Mouse (Mus musculus): ENCODE data around the gene Ube4b. TPM values are rescaled to one million over a fixed set of nuclear protein-coding genes. Genes with fewer than 3 reads are reported as not detected.

The Ube4b gene
- total and polyA plus RNA-seq, 2 experiments from 2014 or later, result 47.6 to 93.3 TPM

DNA sequence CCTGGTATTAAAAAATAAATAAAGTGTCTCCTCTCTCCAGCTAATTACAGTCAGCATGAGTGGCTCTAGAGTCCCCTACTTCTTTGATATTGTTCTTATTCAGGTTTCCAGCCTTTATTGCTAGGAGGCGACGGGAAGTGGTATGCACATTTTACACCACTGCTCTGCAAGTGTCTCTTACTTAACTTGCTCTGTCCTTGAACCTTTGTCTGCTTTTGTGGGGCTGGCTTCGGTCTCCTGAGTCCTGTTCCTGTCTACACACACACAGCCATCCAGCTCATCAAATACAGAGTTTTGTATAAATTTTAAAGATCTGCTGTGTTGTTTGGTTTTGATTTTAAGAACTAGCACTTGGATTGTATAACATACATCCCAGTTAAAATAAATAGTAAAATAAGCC, 124.4 kb downstream of the Ube4b start:
- Histone ChIP-seq H3K4me1 (ENCODE audit: insufficient read depth) (peaks cover 28% of the 10 kb centered on the region), H3K27me3 (ENCODE audit: insufficient read depth, low read length) (no peaks in the 10 kb centered on the region), H3K36me3 (ENCODE audit: insufficient read depth) (no peaks in the 10 kb centered on the region), H3K4me2 (ENCODE audit: low read depth) (no peak overlapping the region), H3K9ac (no peak overlapping the region), H3K4me3 (ENCODE audit: low read depth, low read length) (no peak overlapping the region), H3K27ac (ENCODE audit: low read depth, low read length) (no peak overlapping the region), H3K9me3 (ENCODE audit: low read length) (no peaks in the 10 kb centered on the region)
- no peak for DNase-seq
- no peak for TF ChIP-seq CTCF (IDR thresholded peaks at IDR 0.05; ENCODE audit: low read depth)
- no peak for ATAC-seq
- WGBS, result 15% methylated on average over 3 of the region's 3 CpGs

DNA sequence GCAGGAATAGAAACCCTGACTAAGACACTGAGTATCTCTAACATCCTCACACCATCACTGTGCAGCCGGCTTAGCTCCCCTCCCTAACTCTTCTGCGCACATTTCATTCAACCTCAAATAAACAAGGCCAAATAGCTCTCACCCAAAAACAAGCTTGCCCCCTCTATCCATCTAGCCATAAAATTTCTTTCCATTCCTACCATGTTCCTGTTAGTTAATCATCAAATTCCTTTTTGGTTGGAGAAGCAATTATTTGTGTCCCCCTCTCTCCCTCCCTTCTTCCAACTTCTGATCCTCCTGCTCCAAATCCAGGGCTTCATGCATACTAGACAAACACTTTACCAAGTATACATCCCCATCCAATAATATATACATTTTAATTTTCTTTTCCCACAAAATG, 130.0 kb downstream of the Ube4b start:
- Histone ChIP-seq H3K4me3 (ENCODE audit: low read depth, low read length) (no peak overlapping the region), H3K9me3 (ENCODE audit: low read length) (no peaks in the 10 kb centered on the region), H3K4me1 (ENCODE audit: insufficient read depth) (0 out of 2 replicates have a peak, but pooled peaks cover 1% of the 10 kb centered on the region), H3K4me2 (ENCODE audit: low read depth) (no peak overlapping the region), H3K27ac (ENCODE audit: low read depth, low read length) (no peak overlapping the region), H3K27me3 (ENCODE audit: insufficient read depth, low read length) (no peaks in the 10 kb centered on the region), H3K36me3 (ENCODE audit: insufficient read depth) (no peaks in the 10 kb centered on the region), H3K9ac (no peak overlapping the region)
- no peak for ATAC-seq
- WGBS, result 83% methylated on average over 2 of the region's 2 CpGs
- TF ChIP-seq CTCF (IDR thresholded peaks at IDR 0.05; ENCODE audit: low read depth), result no peak
- no peak for DNase-seq

- Histone ChIP-seq H3K36me3 (ENCODE audit: insufficient read depth) (peaks cover 13% of the 10 kb centered on the region), H3K4me3 (ENCODE audit: low read depth, low read length) (no peak overlapping the region), H3K27ac (ENCODE audit: low read depth, low read length) (no peak overlapping the region), H3K4me1 (ENCODE audit: insufficient read depth) (no peaks in the 10 kb centered on the region), H3K4me2 (ENCODE audit: low read depth) (no peak overlapping the region), H3K27me3 (ENCODE audit: insufficient read depth, low read length) (no peaks in the 10 kb centered on the region), H3K9me3 (ENCODE audit: low read length) (no peaks in the 10 kb centered on the region), H3K9ac (no peak overlapping the region)
- TF ChIP-seq CTCF (IDR thresholded peaks at IDR 0.05; ENCODE audit: low read depth), result no peak
- ATAC-seq, result no peak
- DNase-seq, result no peak
- 65% methylated on average over 5 of the region's 5 CpGs for WGBS
Observed at GRCm38 (mm10) chr4:149292984-149293383, 133.6 kb downstream of the Ube4b start.

DNA sequence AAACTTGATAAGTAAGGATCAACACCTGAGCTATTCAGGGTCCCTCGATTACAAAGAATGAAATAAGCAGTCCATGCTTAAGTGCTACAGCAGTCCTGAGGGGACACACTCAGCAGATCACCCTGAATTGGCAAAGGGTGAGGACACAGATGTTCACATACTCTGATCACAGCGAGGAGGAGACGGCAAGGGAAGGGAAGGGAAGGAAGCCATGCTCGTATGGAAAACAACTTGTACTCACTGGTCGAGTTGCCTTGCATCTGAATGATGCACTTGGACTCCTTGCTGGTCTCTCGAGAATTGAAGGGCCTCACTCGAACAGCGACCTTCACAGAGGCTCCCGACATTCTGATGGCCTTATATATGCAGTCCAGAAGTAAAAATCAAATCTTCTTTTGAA, 135.5 kb downstream of the Ube4b start:
- DNase-seq (no peak), ATAC-seq (no peak)
- no peaks in the 10 kb centered on the region for H3K27me3 ChIP-seq (ENCODE audit: insufficient read depth, low read length)
- H3K4me1 ChIP-seq (ENCODE audit: insufficient read depth), result no peaks in the 10 kb centered on the region
- no peak overlapping the region for H3K4me2 ChIP-seq (ENCODE audit: low read depth)
- TF ChIP-seq CTCF (IDR thresholded peaks at IDR 0.05; ENCODE audit: low read depth), result no peak
- H3K27ac ChIP-seq (ENCODE audit: low read depth, low read length), result no peak overlapping the region
- H3K9ac ChIP-seq, result no peak overlapping the region
- no peaks in the 10 kb centered on the region for H3K9me3 ChIP-seq (ENCODE audit: low read length)
- WGBS, result 78% methylated on average over 9 of the region's 9 CpGs
- H3K36me3 ChIP-seq (ENCODE audit: insufficient read depth), result peaks cover 13% of the 10 kb centered on the region
- no peak overlapping the region for H3K4me3 ChIP-seq (ENCODE audit: low read depth, low read length)

- H3K9me3 ChIP-seq (ENCODE audit: low read length), result no peaks in the 10 kb centered on the region
- H3K4me2 ChIP-seq (ENCODE audit: low read depth), result no peak overlapping the region
- DNase-seq (no peak), ATAC-seq (no peak)
- H3K4me1 ChIP-seq (ENCODE audit: insufficient read depth), result no peaks in the 10 kb centered on the region
- 94% methylated on average over 7 of the region's 7 CpGs for WGBS
- no peak overlapping the region for H3K4me3 ChIP-seq (ENCODE audit: low read depth, low read length)
- no peak overlapping the region for H3K27ac ChIP-seq (ENCODE audit: low read depth, low read length)
- H3K9ac ChIP-seq, result no peak overlapping the region
- peaks cover 13% of the 10 kb centered on the region for H3K36me3 ChIP-seq (ENCODE audit: insufficient read depth)
- TF ChIP-seq CTCF (IDR thresholded peaks at IDR 0.05; ENCODE audit: low read depth), result no peak
- H3K27me3 ChIP-seq (ENCODE audit: insufficient read depth, low read length), result no peaks in the 10 kb centered on the region
Observed at GRCm38 (mm10) chr4:149290157-149290750, 136.3 kb downstream of the Ube4b start.

DNA sequence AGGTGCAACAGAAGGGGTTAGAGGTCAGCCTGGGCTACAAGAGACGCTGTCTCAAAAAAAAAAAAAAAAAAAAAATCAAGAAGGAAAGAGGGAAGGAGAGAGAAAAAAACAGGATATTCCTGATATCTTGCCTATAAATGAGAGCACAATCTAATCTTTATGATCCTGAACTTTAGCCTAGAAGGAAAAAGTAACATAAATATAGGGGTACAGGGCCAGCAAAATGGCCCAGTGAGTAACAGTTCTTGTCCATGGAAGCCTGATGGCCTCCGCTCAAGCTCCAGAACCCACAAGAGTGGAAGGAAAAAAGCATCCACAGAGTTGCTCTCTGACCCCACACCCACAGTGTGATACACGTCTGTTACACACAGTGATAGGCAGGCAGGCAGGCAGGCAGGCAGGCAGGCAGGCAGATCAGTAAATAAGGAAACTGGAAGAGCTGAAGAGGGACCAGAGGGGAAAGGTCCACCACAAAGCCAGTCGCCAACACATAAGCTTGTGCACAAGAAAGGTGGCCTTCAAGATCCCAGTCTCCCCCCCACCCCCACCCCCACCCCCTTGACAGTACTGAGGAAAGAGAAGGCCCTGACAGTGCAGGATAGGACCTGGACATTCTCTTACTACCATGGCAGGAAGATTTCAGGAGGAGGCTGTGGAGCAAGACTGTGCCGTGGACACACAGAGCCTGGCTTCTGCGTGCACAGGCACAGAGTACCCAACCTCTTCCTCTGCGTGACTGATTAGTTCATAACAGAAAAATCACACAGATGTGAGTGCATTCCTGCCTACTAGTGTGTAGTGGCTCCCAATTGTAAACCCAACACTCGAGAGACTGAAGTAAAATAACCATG, 140.0 kb downstream of the Ube4b start:
- H3K9me3 ChIP-seq (ENCODE audit: low read length), result no peaks in the 10 kb centered on the region
- H3K27ac ChIP-seq (ENCODE audit: low read depth, low read length), result no peak overlapping the region
- 77% methylated on average over 8 of the region's 8 CpGs for WGBS
- ATAC-seq (no peak), DNase-seq (no peak)
- H3K9ac ChIP-seq, result no peak overlapping the region
- peaks cover 13% of the 10 kb centered on the region for H3K36me3 ChIP-seq (ENCODE audit: insufficient read depth)
- no peak for TF ChIP-seq CTCF (IDR thresholded peaks at IDR 0.05; ENCODE audit: low read depth)
- no peaks in the 10 kb centered on the region for H3K4me1 ChIP-seq (ENCODE audit: insufficient read depth)
- H3K4me2 ChIP-seq (ENCODE audit: low read depth), result no peak overlapping the region
- no peak overlapping the region for H3K4me3 ChIP-seq (ENCODE audit: low read depth, low read length)
- H3K27me3 ChIP-seq (ENCODE audit: insufficient read depth, low read length), result no peaks in the 10 kb centered on the region

DNA sequence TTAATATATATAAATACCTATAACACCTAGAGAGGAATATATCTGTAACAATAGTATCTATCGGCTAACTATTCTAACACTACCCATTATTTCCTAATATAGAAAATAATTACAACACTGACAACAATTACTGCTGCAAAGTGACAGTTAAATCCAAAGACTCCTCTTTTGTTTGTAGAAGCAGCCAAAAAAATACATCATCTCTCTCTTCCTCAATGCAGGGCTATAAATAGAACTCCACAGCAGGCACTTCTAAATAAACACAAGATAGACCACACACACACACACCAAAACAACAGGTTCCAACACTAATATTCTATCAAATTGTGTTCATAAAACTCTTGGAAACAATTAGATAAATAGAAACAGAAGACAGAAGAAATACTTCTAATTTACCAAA, 140.9 kb downstream of the Ube4b start:
- H3K9me3 ChIP-seq (ENCODE audit: low read length), result no peaks in the 10 kb centered on the region
- H3K9ac ChIP-seq, result no peak overlapping the region
- WGBS, result 72% methylated on average over 1 of the region's 1 CpGs
- H3K4me2 ChIP-seq (ENCODE audit: low read depth), result no peak overlapping the region
- DNase-seq (no peak), ATAC-seq (no peak)
- no peaks in the 10 kb centered on the region for H3K27me3 ChIP-seq (ENCODE audit: insufficient read depth, low read length)
- H3K36me3 ChIP-seq (ENCODE audit: insufficient read depth), result peaks cover 8% of the 10 kb centered on the region
- H3K27ac ChIP-seq (ENCODE audit: low read depth, low read length), result no peak overlapping the region
- TF ChIP-seq CTCF (IDR thresholded peaks at IDR 0.05; ENCODE audit: low read depth), result no peak
- H3K4me3 ChIP-seq (ENCODE audit: low read depth, low read length), result no peak overlapping the region
- H3K4me1 ChIP-seq (ENCODE audit: insufficient read depth), result no peaks in the 10 kb centered on the region
